Mouse (Mus musculus): ENCODE data around the gene G6pc. TPM values are rescaled to one million over a fixed set of nuclear protein-coding genes. Genes with fewer than 3 reads are reported as not detected.
"Not testable (repeated sequence)": the region's sequence is repeated elsewhere in the genome, so short reads cannot be mapped to it uniquely, and the experiment has no call there.

The G6pc gene
- polyA plus RNA-seq, 1 experiment from 2014 or later = not detected

DNA sequence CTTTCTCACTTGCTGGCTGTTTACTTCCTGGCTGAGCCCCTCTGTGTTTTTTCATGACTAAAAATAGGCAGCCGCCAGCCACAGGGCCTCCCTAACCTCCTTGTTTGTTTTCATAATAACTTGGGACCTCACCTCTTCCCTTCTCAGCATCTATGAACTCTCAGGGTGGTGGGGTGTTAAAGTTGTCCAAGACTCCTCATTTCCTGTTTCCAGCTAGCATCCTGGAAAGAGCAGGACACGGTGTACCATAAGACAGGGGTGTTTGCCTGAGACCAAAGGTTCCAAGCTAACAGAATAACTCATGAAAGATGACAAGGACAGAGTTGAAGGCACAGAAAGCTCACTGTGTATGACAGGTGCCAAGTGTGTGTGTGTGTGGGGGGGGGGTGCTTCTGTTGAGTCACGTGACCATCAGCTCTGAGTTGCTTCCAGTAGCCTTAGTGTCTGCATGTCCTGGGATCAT, 6.7 kb upstream of the G6pc start:
- Histone ChIP-seq H3K4me2 (no peak overlapping the region), H3K27me3 (replicated peaks) (no peaks in the 10 kb centered on the region), H3K9me3 (no peaks in the 10 kb centered on the region), H3K27ac (no peak overlapping the region), H3K4me1 (no peaks in the 10 kb centered on the region), H3K36me3 (replicated peaks) (no peaks in the 10 kb centered on the region), H3K4me3 (no peak overlapping the region), H3K9ac (no peak overlapping the region)
- ATAC-seq (replicated peaks) = no peak
- 66% methylated on average over 3 of the region's 3 CpGs for WGBS

- H3K27ac ChIP-seq = no peak overlapping the region
- H3K4me3 ChIP-seq = no peak overlapping the region
- H3K4me2 ChIP-seq = no peak overlapping the region
- H3K4me1 ChIP-seq = no peaks in the 10 kb centered on the region
- no peak overlapping the region for H3K9ac ChIP-seq
- ATAC-seq (replicated peaks) = no peak
- H3K9me3 ChIP-seq = no peaks in the 10 kb centered on the region
- WGBS = 87% methylated on average over 5 of the region's 5 CpGs
- H3K36me3 ChIP-seq (replicated peaks) = no peaks in the 10 kb centered on the region
- H3K27me3 ChIP-seq (replicated peaks) = no peaks in the 10 kb centered on the region
Observed at GRCm38 (mm10) chr11:101364531-101364931, 2.8 kb upstream of the G6pc start.

DNA sequence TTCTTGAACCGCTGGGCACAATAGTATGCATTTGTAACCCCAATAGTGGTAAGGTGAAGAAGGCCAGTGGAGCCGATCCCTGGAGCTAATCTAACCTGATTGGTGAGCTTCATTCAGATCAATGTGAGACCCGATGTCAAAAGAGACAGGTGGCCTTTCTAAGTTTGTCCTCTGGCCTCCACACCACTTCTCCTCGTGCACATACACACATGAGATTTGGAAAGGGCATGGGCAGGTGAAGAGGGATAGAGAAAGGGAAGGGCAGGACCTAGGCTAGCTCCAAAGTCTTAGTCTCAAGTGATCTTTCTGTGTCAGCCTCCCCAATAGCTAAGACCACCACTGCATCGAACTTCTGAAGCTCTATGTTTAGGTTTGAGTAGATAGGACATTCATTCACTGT, 2.8 kb downstream of the G6pc start:
- H3K9me3 ChIP-seq = no peaks in the 10 kb centered on the region
- no peak overlapping the region for H3K27ac ChIP-seq
- H3K27me3 ChIP-seq (replicated peaks) = no peaks in the 10 kb centered on the region
- no peak overlapping the region for H3K4me3 ChIP-seq
- no peak overlapping the region for H3K4me2 ChIP-seq
- H3K36me3 ChIP-seq (replicated peaks) = no peaks in the 10 kb centered on the region
- no peaks in the 10 kb centered on the region for H3K4me1 ChIP-seq
- no peak overlapping the region for H3K9ac ChIP-seq
- 82% methylated on average over 5 of the region's 5 CpGs for WGBS
- no peak for ATAC-seq (replicated peaks)

- no peaks in the 10 kb centered on the region for H3K4me1 ChIP-seq
- H3K9me3 ChIP-seq = no peaks in the 10 kb centered on the region
- 68% methylated on average over 7 of the region's 7 CpGs for WGBS
- no peak overlapping the region for H3K27ac ChIP-seq
- ATAC-seq (replicated peaks) = no peak
- no peaks in the 10 kb centered on the region for H3K36me3 ChIP-seq (replicated peaks)
- H3K9ac ChIP-seq = no peak overlapping the region
- H3K4me3 ChIP-seq = no peak overlapping the region
- no peaks in the 10 kb centered on the region for H3K27me3 ChIP-seq (replicated peaks)
- H3K4me2 ChIP-seq = no peak overlapping the region
Observed at GRCm38 (mm10) chr11:101374421-101374938, 7.1 kb downstream of the G6pc start.

DNA sequence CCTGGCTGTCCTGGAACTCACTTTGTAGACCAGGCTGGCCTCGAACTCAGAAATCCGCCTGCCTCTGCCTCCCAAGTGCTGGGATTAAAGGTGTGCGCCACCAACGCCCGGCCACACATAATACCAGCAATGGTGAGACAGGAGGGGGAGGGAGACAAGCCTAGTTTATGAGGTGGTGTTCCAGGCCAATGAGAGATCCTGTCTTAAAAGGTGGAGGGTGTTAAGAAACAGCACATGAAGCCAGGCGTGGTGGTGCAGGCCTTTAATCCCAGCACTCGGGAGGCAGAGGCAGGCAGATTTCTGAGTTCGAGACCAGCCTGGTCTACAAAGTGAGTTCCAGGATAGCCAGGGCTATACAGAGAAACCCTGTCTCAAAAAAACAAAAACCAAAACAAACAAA, 10.8 kb downstream of the G6pc start:
- H3K27me3 ChIP-seq (replicated peaks); H3K9ac ChIP-seq; ATAC-seq (replicated peaks); H3K4me2 ChIP-seq; H3K4me3 ChIP-seq; H3K27ac ChIP-seq; H3K36me3 ChIP-seq (replicated peaks); H3K4me1 ChIP-seq; H3K9me3 ChIP-seq: not testable (repeated sequence)
- WGBS = 95% methylated on average over 8 of the region's 8 CpGs

GRCm38 (mm10) chr11:101378926-101379325, 11.6 kb downstream of the G6pc start:
- 85% methylated on average over 6 of the region's 6 CpGs for WGBS
- Histone ChIP-seq H3K4me1 (no peaks in the 10 kb centered on the region), H3K27ac (no peak overlapping the region)

GRCm38 (mm10) chr11:101381817-101382216, 14.5 kb downstream of the G6pc start:
- Histone ChIP-seq H3K4me1 (no peaks in the 10 kb centered on the region), H3K9me3 (no peaks in the 10 kb centered on the region), H3K27ac (no peak overlapping the region), H3K4me2 (no peak overlapping the region), H3K27me3 (replicated peaks) (no peaks in the 10 kb centered on the region), H3K36me3 (replicated peaks) (no peaks in the 10 kb centered on the region), H3K4me3 (no peak overlapping the region), H3K9ac (no peak overlapping the region)
- no peak for ATAC-seq (replicated peaks)
- 7% methylated on average over 4 of the region's 4 CpGs for WGBS

More at GRCm38 (mm10) chr11:101378926-101379325, 11.6 kb downstream of the G6pc start:
- H3K27me3 ChIP-seq (replicated peaks) = no peaks in the 10 kb centered on the region
- no peak for ATAC-seq (replicated peaks)
- H3K36me3 ChIP-seq (replicated peaks) = no peaks in the 10 kb centered on the region
- no peaks in the 10 kb centered on the region for H3K9me3 ChIP-seq
- H3K4me2 ChIP-seq = no peak overlapping the region
- no peak overlapping the region for H3K4me3 ChIP-seq
- no peak overlapping the region for H3K9ac ChIP-seq

- no peak overlapping the region for H3K4me2 ChIP-seq
- no peak overlapping the region for H3K27ac ChIP-seq
- no peak overlapping the region for H3K4me3 ChIP-seq
- WGBS = 4% methylated on average over 8 of the region's 8 CpGs
- no peaks in the 10 kb centered on the region for H3K27me3 ChIP-seq (replicated peaks)
- no peak overlapping the region for H3K9ac ChIP-seq
- ATAC-seq (replicated peaks) = no peak
- H3K4me1 ChIP-seq = no peaks in the 10 kb centered on the region
- H3K9me3 ChIP-seq = no peaks in the 10 kb centered on the region
- H3K36me3 ChIP-seq (replicated peaks) = no peaks in the 10 kb centered on the region
Observed at GRCm38 (mm10) chr11:101395110-101395509, 27.7 kb downstream of the G6pc start.

GRCm38 (mm10) chr11:101415306-101415705, 47.9 kb downstream of the G6pc start:
- no peak overlapping the region for H3K4me3 ChIP-seq
- H3K9ac ChIP-seq = no peak overlapping the region
- H3K4me2 ChIP-seq = no peak overlapping the region
- peaks cover 21% of the 10 kb centered on the region for H3K36me3 ChIP-seq (replicated peaks)
- ATAC-seq (replicated peaks) = no peak
- no peaks in the 10 kb centered on the region for H3K9me3 ChIP-seq
- no peaks in the 10 kb centered on the region for H3K27me3 ChIP-seq (replicated peaks)
- peaks cover 8% of the 10 kb centered on the region for H3K4me1 ChIP-seq
- no peak overlapping the region for H3K27ac ChIP-seq
- WGBS = 92% methylated on average over 2 of the region's 2 CpGs

- Histone ChIP-seq H3K9ac (peak overlapping the region; percentile 90), H3K27me3 (replicated peaks) (no peaks in the 10 kb centered on the region), H3K4me1 (peaks cover 8% of the 10 kb centered on the region), H3K4me2 (peak overlapping the region; percentile 66), H3K36me3 (replicated peaks) (peaks cover 11% of the 10 kb centered on the region; the same call in 1 of the 2 replicates), H3K9me3 (no peaks in the 10 kb centered on the region), H3K4me3 (peak overlapping the region; percentile 92), H3K27ac (peak overlapping the region; percentile 90)
- peak; percentile 73 for ATAC-seq (replicated peaks)
- WGBS = under 1% methylated on average over 11 of the region's 11 CpGs
Observed at GRCm38 (mm10) chr11:101416433-101417100, 49.2 kb downstream of the G6pc start.

- H3K4me1 ChIP-seq = peaks cover 8% of the 10 kb centered on the region
- peak within 1 kb of the TSS; percentile 90 for H3K27ac ChIP-seq
- H3K9ac ChIP-seq = peak within 1 kb of the TSS; percentile 90
- H3K4me2 ChIP-seq = peak within 1 kb of the TSS; percentile 66
- H3K9me3 ChIP-seq = no peaks in the 10 kb centered on the region
- H3K4me3 ChIP-seq = peak within 1 kb of the TSS; percentile 92
- under 1% methylated on average over 44 of the region's 45 CpGs for WGBS
- H3K27me3 ChIP-seq (replicated peaks) = no peaks in the 10 kb centered on the region
- peak; percentile 89 for ATAC-seq (replicated peaks)
- peaks cover 4% of the 10 kb centered on the region; the same call in 1 of the 2 replicates for H3K36me3 ChIP-seq (replicated peaks)
Observed at GRCm38 (mm10) chr11:101417101-101417855, 49.9 kb downstream of the G6pc start, which contains the start of gene Aarsd1. Aarsd1 (minus strand) TSS chr11:101417615.

GRCm38 (mm10) chr11:101418991-101419390, 51.6 kb downstream of the G6pc start:
- ATAC-seq (replicated peaks) = no peak
- WGBS = 61% methylated on average over 6 of the region's 6 CpGs

More at GRCm38 (mm10) chr11:101418991-101419390, 51.6 kb downstream of the G6pc start:
- no peak overlapping the region for H3K27ac ChIP-seq
- H3K4me3 ChIP-seq = no peak overlapping the region
- H3K4me1 ChIP-seq = peaks cover 12% of the 10 kb centered on the region
- H3K27me3 ChIP-seq (replicated peaks) = no peaks in the 10 kb centered on the region
- no peaks in the 10 kb centered on the region for H3K9me3 ChIP-seq
- H3K36me3 ChIP-seq (replicated peaks) = no peaks in the 10 kb centered on the region
- no peak overlapping the region for H3K9ac ChIP-seq
- no peak overlapping the region for H3K4me2 ChIP-seq

Data from midbrain, embryonic 15.5 days (tissue).